Mouse (Mus musculus) sigmoid colon, adult 10 weeks (tissue): ENCODE measurements around the gene Bap1. TPM values are rescaled to one million over a fixed set of nuclear protein-coding genes. Genes with fewer than 3 reads are reported as not detected.

Experiments used
- polyA plus RNA-seq: library from polyadenylated mRNA; stranded (reverse); fragments of 350-450 nt; fragmentation: Illumina TruSeq; extraction: RNeasy Lipid Tissue Mini Kit (QIAGEN cat#74804); gene quantifications from one replicate; pipeline ENCODE4 v1.2.3, GENCODE M21; 2014; ENCODE audit warnings: low read depth, low replicate concordance

The Bap1 gene
- polyA plus RNA-seq: 4.8 TPM

DNA sequence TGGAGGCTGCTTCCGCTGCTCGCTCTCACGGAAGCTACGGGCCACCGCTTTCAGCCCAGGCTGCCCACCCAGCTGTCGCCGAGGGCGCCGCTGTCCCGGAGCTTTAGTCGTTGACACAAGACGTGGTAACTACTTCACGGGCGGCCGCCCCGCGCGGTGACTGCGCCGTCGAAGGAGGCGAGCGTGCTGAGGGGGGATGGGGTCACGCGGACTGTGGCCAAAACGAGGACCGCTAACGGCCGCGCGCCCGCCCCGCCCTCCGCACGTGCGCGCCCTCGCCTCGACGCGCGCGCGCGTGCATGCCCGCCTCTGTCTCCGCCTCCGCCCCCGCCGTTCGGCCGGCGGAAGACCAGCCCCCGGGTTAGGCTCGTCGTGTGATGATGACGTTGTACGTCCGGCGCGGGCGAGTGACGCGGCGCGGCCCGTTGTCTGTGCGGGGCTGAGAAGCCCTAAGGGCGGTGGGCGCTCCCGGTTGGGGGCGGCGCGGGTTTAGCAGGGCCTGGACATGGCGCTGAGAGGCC lies at the start of gene Bap1, which contains the start of gene Phf7:
TSS of gene Bap1 (plus strand) at position 367 of the 521 bp plus-strand sequence.
TSS of gene Phf7 (minus strand) at position 234 of the 521 bp plus-strand sequence.

DNA sequence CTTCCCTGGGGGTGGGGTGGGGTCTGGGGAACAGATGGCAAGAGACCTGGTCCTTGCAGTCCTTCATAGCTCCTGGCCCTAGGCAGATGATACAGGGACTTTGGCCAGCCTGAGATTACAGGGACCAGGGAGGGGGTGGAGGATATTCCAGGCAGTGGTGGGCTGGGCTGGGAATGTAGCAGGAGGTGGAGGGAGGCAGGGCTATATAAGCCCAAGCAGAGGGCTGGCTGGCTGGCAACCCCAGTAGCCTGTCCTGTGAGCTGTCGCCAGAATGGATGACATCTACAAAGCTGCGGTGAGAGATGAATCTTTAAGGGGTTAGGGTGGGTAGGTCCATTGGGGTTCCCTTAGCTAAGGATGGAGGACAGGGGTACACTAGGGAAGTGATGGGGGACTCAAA lies 43.2 kb upstream of the Bap1 start, which contains the start of gene Tnnc1:
TSS of gene Tnnc1 (plus strand) at position 229 of the 400 bp plus-strand sequence.

DNA sequence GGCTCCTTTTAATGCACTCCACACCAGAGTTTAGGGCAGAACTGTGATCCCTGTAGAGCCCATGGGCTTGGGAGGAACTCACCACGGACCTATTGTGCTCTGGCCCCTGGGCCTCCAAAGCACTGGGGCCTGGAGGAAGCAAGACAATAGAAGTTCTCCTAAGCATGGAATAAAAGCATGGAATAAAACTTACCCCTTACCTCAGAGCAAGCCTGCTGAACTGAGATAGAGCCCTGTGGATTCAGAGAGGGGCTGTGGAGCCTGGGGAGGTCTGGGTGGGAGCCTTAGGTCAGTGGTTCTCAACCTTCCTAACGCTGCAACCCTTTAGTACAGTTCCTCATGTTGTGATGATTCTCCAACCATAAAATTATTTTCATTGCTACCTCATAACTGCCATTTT lies 34.4 kb upstream of the Bap1 start, which contains the start of gene Nisch:
TSS of gene Nisch (minus strand) at position 101 of the 400 bp plus-strand sequence.

DNA sequence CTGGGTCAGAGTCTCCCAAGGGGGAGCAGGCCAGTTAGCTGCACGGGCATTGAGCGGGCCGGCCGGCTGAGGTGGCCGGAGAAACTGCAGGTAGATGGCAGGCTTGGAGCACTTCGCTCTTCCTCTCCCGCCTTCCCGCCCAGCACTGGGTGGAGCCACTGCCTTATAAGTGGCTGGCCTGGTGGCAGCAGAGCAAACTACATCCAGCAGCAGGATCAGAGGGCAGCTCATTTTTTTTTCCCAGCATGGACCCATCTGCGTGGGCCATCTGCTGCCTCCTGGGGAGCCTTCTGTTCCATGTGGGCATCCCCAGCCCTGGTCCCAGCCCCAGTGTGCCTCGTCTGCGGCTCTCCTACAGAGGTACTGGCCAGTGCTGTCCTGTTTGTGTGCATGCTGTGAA lies 33.6 kb upstream of the Bap1 start, which contains the start of gene Sema3g:
TSS of gene Sema3g (plus strand) at position 195 of the 400 bp plus-strand sequence.

Other genes starting within 250 kb of the Bap1 start
- 331 TPM for gene Spcs1, start 249.8 kb upstream of the Bap1 start, polyA plus RNA-seq
- gene Pbrm1, start 232.3 kb upstream of the Bap1 start, polyA plus RNA-seq: 84.8 TPM
- 120 TPM for gene Gnl3, start 232.3 kb upstream of the Bap1 start, polyA plus RNA-seq
- gene Smim4, start 122.5 kb upstream of the Bap1 start, polyA plus RNA-seq: 6.5 TPM
- gene Nt5dc2, start 120.4 kb upstream of the Bap1 start, polyA plus RNA-seq: not detected
- 17.6 TPM for gene Stab1, start 82.8 kb upstream of the Bap1 start, polyA plus RNA-seq
- gene Tnnc1, start 43.1 kb upstream of the Bap1 start, polyA plus RNA-seq: not detected
- 76.7 TPM for gene Nisch, start 34.5 kb upstream of the Bap1 start, polyA plus RNA-seq
- gene Sema3g, start 33.6 kb upstream of the Bap1 start, polyA plus RNA-seq: 0.60 TPM
- gene Phf7, start 133 bp upstream of the Bap1 start, polyA plus RNA-seq: 9.1 TPM
- not detected for gene Dnah1, start 72.4 kb downstream of the Bap1 start, polyA plus RNA-seq
- gene Capn7, start 85.2 kb downstream of the Bap1 start, polyA plus RNA-seq: 157 TPM
- gene Sh3bp5, start 184.6 kb downstream of the Bap1 start, polyA plus RNA-seq: 25.8 TPM
- 49.8 TPM for gene Eaf1, start 242.9 kb downstream of the Bap1 start, polyA plus RNA-seq
- 53.1 TPM for gene Mettl6, start 243.6 kb downstream of the Bap1 start, polyA plus RNA-seq